Mouse (Mus musculus) heart, embryonic 12.5 days (tissue): Measurements from ENCODE around the gene Nmnat2. TPM values are rescaled to one million over a fixed set of nuclear protein-coding genes. Genes with fewer than 3 reads are reported as not detected.
A peak's percentile ranks its signal among the peaks of the same experiment; 100 is the strongest.

Source experiments
- ATAC-seq: fragments of 200-750 bp; cut with Nextera tagmentation; 2 replicates; pipeline ENCODE4 v1.8.0; 2017; ENCODE audit warnings: moderate TSS enrichment, moderate library complexity; ENCODE audit not compliant: insufficient number of reproducible peaks, low FRiP score
- H3K27ac ChIP-seq: fragments of 300-500 bp; sonication (generic); 2 replicates; pipeline ENCODE4 v1.5.1; 2016; ENCODE audit warnings: mild to moderate bottlenecking, moderate library complexity; ENCODE audit not compliant: poor library complexity, severe bottlenecking
- H3K27me3 ChIP-seq: fragments of 300-500 bp; sonication (generic); replicated peaks from 2 replicates; pipeline ENCODE4 v1.6.1; 2016; ENCODE audit warnings: mild to moderate bottlenecking, moderate library complexity
- H3K36me3 ChIP-seq: fragments of 300-500 bp; sonication (generic); 2 replicates; pipeline ENCODE4 v1.6.1; 2016; ENCODE audit warnings: mild to moderate bottlenecking, moderate library complexity
- H3K4me1 ChIP-seq: fragments of 300-500 bp; sonication (generic); replicated peaks from 2 replicates; pipeline ENCODE4 v1.6.1; 2016; ENCODE audit warnings: mild to moderate bottlenecking
- H3K4me2 ChIP-seq: fragments of 300-500 bp; sonication (generic); 2 replicates; pipeline ENCODE4 v1.6.1; 2016; ENCODE audit warnings: mild to moderate bottlenecking, moderate library complexity
- H3K4me3 ChIP-seq: fragments of 300-500 bp; sonication (generic); 2 replicates; pipeline ENCODE4 v1.5.1; 2016; ENCODE audit warnings: mild to moderate bottlenecking
- H3K9ac ChIP-seq: fragments of 300-500 bp; sonication (generic); 2 replicates; pipeline ENCODE4 v1.6.1; 2016; ENCODE audit warnings: mild to moderate bottlenecking, moderate library complexity
- H3K9me3 ChIP-seq: fragments of 300-500 bp; sonication (generic); replicated peaks from 2 replicates; pipeline ENCODE4 v1.6.1; 2016; ENCODE audit warnings: mild to moderate bottlenecking, moderate library complexity
- WGBS: fragments of 180-500 bp; shearing (Covaris S2); methylation state at CpG from one replicate; pipeline ENCODE4 v1.1.7; 2016; 5-methylcytosine and 5-hydroxymethylcytosine counted together
- polyA plus RNA-seq: library from polyadenylated mRNA; unstranded; fragments of >200 nt; fragmentation: Nextera tagmentation; extraction: Ambion mirVana; gene quantifications from 2 replicates; pipeline ENCODE4 v1.2.1, GENCODE M21; 2016

The Nmnat2 gene
- polyA plus RNA-seq = 0.98 and 1.2 TPM in 2 replicates

DNA sequence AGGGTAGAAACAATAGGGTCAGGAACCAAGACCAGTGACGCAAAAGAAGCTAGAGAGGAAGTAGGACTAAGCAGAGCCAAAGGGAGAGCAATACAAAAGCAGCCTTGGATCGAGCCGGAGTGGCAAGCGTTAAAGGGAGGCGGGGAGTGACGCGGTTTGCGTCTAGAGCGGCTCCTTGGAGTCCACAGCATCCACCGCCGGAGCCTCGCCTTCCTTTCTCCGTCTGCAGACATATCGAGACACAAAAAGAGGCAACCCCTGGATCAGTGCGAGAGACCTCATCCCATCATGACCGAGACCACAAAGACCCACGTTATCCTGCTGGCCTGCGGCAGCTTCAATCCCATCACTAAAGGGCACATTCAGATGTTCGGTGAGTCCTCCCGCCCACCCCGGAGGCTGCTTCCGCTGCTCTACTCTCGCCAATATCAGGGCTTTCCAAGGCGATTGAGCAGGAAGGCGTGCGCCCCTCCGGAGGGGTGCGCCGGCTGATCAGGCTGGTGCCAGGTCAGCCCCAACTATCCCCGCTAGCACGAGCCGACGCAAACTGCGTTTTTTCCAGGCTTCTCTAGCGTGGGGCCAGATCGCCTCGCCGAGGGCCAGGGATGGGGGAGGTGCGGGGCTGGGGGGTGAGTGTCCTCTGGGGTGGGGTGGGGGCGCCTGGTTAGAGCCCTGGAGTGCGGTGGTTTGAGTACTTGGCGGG, at the start of gene Nmnat2:
TSS of gene Nmnat2 (plus strand) at position 173 of the 703 bp plus-strand sequence.
- WGBS = 1% methylated on average over 42 of the region's 42 CpGs
- peak within 1 kb of the TSS; percentile 23; the same call in 1 of the 2 replicates for H3K9ac ChIP-seq
- H3K4me2 ChIP-seq = peak within 1 kb of the TSS; percentile 82
- H3K27ac ChIP-seq = no peak within 1 kb of the TSS
- ATAC-seq = 0 out of 2 replicates have a peak, but pooled peaks have one; percentile 18
- H3K9me3 ChIP-seq = no peaks in the 10 kb centered on the region
- H3K36me3 ChIP-seq = no peaks in the 10 kb centered on the region
- peaks cover 49% of the 10 kb centered on the region for H3K27me3 ChIP-seq
- peaks cover 16% of the 10 kb centered on the region for H3K4me1 ChIP-seq
- H3K4me3 ChIP-seq = peak within 1 kb of the TSS; percentile 53

DNA sequence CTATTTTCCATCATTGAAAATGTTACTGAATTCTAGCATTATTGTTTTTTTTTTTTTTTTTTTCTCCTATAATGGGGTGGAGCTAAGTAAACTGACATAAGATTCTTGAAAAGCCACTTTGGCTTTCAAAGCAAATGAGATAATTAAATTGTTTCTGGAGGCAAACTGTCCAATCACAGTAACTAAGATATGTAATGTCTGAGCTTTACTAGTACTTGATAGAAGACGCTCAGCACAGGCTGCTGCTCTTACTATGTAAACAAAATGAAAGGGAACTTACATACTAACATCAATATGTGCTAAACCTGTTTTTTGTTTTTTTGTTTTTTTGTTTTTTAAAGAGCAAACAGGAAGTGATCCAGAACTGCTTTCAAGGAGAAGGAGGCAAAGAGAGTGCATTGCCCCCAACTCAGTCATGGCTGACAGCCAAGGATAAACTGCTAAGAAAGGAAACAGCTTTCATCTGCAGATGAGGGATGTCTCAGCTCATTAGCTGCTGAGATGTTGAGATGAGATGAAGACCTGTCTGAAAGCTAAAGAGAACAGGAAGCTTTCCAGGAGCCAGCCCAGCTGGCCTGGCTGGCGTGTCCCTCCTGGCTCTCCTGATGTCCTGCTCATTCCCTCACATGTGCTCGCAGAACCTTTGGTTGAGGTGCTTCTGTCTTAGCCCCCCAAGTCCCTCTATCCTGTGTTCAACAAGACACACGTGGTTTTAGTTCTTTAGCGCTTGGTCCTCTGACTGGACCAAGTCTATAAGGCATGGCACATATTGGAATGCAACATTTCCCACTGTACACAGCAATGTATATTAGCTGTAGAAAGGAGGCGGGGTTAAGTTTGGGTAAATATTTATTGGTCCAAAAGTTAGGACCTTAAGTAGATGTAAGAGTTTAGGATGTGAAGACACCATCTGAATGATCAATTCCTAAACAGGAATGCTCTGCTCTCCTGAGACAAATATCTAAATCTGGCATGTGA, 41.0 kb upstream of the Nmnat2 start:
- WGBS = 59% methylated on average over 6 of the region's 6 CpGs
- Histone ChIP-seq H3K4me2 (no peak overlapping the region), H3K9me3 (no peaks in the 10 kb centered on the region), H3K36me3 (no peaks in the 10 kb centered on the region), H3K27ac (no peak overlapping the region), H3K27me3 (0 out of 2 replicates have a peak, but pooled peaks cover 3% of the 10 kb centered on the region), H3K4me3 (no peak overlapping the region), H3K9ac (no peak overlapping the region), H3K4me1 (0 out of 2 replicates have a peak, but pooled peaks cover 3% of the 10 kb centered on the region)
- no peak for ATAC-seq

DNA sequence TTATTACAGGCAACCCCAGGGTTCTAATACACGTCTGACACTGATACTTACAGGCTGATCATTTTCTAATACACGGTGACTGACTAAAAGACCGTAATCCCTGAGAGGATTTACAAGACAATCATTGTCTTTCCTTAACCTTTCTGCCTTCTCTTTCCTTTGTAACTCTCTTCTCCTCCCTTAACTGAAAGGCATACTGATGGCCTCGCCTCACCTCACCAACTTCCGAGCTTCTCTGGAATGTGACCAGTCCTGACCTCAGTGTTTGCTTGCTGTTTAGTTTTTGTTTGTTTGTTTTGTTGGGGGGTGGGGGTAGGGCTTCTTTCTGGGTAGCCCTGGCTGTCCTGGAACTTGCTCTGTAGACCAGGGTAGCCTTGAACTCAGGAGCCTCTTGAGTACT, 39.0 kb upstream of the Nmnat2 start:
- ATAC-seq = no peak
- Histone ChIP-seq H3K27ac (no peak overlapping the region), H3K4me1 (0 out of 2 replicates have a peak, but pooled peaks cover 3% of the 10 kb centered on the region), H3K36me3 (no peaks in the 10 kb centered on the region), H3K27me3 (0 out of 2 replicates have a peak, but pooled peaks cover 3% of the 10 kb centered on the region), H3K9ac (no peak overlapping the region), H3K4me3 (no peak overlapping the region), H3K4me2 (no peak overlapping the region), H3K9me3 (no peaks in the 10 kb centered on the region; the same call in 1 of the 2 replicates)
- 57% methylated on average over 5 of the region's 5 CpGs for WGBS

DNA sequence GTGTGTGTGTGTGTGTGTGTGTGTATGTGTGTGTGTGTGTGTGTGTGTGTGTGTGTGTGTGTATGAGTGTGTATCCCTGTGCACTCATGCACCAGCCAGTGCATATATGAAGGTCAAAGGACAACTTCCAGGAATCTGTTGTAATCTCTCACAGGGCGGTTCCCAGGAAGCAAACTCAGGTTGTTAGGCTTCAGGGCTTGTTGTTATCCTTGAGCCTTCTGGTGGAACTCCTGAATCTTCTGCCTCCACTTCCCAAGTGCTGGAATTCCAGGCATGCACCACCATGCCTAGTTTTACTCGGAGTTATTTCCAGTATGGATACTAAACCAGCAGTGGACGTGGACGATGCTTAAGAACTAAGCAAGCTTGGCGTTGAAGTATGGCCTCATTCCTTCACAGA, 37.9 kb upstream of the Nmnat2 start:
- Histone ChIP-seq H3K27me3 (0 out of 2 replicates have a peak, but pooled peaks cover 3% of the 10 kb centered on the region), H3K27ac (no peak overlapping the region), H3K9ac (no peak overlapping the region), H3K4me2 (no peak overlapping the region), H3K4me3 (no peak overlapping the region), H3K9me3 (no peaks in the 10 kb centered on the region; the same call in 1 of the 2 replicates), H3K36me3 (no peaks in the 10 kb centered on the region), H3K4me1 (0 out of 2 replicates have a peak, but pooled peaks cover 3% of the 10 kb centered on the region)
- ATAC-seq = no peak
- WGBS = 55% methylated on average over 5 of the region's 5 CpGs

DNA sequence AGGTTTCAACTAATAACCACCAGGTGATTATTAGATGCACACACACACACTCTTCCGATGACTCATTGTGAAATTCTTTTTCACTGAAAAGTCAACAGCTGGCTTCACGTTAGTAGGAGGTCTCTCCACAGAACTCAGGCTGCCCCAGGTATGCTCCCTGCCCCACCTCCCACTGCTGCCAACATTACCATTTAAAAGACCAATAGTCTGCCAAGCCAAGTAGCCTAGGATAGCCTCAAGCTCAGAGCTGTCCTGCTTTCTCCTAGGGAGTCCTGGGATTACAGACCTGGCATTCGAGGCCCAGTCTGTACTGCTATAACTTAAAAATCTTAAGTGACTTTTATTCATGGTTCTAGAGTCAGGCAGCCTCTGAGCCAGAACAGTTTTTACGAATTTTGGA, 37.2 kb upstream of the Nmnat2 start:
- H3K4me3 ChIP-seq = no peak overlapping the region
- H3K9ac ChIP-seq = no peak overlapping the region
- no peak for ATAC-seq
- H3K27ac ChIP-seq = no peak overlapping the region
- 0 out of 2 replicates have a peak, but pooled peaks cover 3% of the 10 kb centered on the region for H3K4me1 ChIP-seq
- H3K27me3 ChIP-seq = no peaks in the 10 kb centered on the region
- H3K9me3 ChIP-seq = no peaks in the 10 kb centered on the region; the same call in 1 of the 2 replicates
- no peaks in the 10 kb centered on the region for H3K36me3 ChIP-seq
- 71% methylated on average over 4 of the region's 4 CpGs for WGBS
- H3K4me2 ChIP-seq = no peak overlapping the region

DNA sequence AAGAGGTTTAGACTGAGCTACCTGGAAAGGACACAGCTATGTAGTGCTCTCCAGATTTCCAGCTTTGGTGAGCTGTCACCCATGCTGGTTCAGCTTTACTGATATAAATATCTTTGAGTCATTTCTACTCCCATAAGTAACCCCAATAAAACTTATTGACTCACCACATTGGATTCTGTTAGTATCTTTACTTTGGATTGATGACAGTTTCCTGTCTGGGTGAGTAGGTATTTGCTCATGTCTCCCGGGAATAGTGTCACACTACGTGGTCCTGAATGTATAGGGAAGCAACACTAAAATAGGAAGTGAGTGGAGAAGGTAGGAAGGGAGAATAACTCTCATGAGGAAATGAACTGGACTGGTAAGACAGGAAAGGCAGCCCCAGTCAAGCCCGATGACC, 33.0 kb upstream of the Nmnat2 start:
- 63% methylated on average over 3 of the region's 3 CpGs for WGBS
- no peak for ATAC-seq

DNA sequence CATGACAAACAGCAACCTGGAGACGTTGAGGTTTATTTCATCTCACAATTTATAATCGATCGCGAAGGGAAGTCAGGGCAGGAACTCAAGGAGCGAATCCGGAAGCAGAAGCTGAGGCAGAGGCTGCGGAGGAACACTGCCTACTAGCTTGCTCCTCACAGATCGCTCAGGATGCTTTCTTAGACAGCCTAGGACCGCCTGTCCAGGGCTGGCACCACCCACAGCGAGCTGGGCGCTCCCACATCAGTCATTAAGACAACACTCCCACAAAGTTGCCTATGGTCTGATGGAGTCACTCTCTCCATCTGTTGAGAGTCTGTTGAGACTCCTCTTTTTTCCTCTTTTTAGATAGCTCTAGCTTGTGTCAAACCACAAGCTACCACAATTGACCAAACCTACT, 20.8 kb upstream of the Nmnat2 start:
- Histone ChIP-seq H3K27ac (no peak overlapping the region), H3K9me3 (no peaks in the 10 kb centered on the region), H3K4me1 (0 out of 2 replicates have a peak, but pooled peaks cover 4% of the 10 kb centered on the region), H3K9ac (no peak overlapping the region), H3K36me3 (no peaks in the 10 kb centered on the region), H3K4me3 (no peak overlapping the region), H3K4me2 (no peak overlapping the region), H3K27me3 (no peaks in the 10 kb centered on the region)
- ATAC-seq = no peak
- WGBS = 58% methylated on average over 11 of the region's 11 CpGs

More for the DNA sequence above, 33.0 kb upstream of the Nmnat2 start:
- Histone ChIP-seq H3K9me3 (no peaks in the 10 kb centered on the region; the same call in 1 of the 2 replicates), H3K4me1 (no peaks in the 10 kb centered on the region), H3K27me3 (no peaks in the 10 kb centered on the region), H3K36me3 (no peaks in the 10 kb centered on the region), H3K4me3 (no peak overlapping the region), H3K27ac (no peak overlapping the region), H3K4me2 (no peak overlapping the region), H3K9ac (no peak overlapping the region)

DNA sequence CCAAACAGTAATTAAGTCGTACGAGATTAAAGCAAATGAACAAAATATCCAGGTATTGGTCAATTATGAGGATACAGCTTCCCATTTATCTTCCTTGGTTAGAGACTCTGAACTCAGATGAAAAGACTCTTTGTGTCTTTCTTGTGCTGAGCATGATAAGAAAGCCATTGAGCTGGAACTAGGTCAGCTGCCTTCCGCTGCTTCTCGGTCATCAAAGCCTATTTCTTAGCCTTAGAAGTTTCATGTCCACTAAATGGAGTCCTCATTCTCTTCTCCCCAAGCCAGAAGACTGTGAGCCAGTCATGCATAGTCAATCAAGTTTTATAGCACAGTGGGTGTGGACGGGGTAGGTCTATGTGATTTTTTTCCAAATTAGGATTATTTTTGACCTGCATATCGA, 19.3 kb upstream of the Nmnat2 start:
- H3K4me1 ChIP-seq = 0 out of 2 replicates have a peak, but pooled peaks cover 4% of the 10 kb centered on the region
- no peak overlapping the region for H3K4me2 ChIP-seq
- 70% methylated on average over 6 of the region's 6 CpGs for WGBS
- H3K27ac ChIP-seq = no peak overlapping the region
- H3K9ac ChIP-seq = no peak overlapping the region
- no peaks in the 10 kb centered on the region for H3K27me3 ChIP-seq
- H3K9me3 ChIP-seq = no peaks in the 10 kb centered on the region
- no peaks in the 10 kb centered on the region for H3K36me3 ChIP-seq
- ATAC-seq = no peak
- H3K4me3 ChIP-seq = no peak overlapping the region

DNA sequence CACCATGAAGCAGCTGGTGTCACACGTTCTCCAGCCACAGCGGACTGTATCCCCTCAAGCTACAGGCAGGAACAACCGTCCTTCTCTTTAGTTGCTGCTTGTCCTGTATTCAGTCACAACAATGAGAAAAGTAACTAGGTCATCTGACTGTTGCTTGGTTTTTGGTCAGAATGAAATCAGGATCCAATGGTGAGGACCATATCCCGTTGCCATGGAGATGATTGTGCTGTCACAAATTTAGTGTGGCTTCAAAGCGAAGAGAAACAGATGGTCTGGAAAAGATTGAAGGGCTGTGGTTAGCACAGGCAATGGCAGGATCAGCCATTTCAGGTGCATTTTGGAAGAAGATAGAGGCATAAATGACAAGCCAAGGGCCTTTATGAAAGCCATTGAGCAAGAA, 18.4 kb upstream of the Nmnat2 start:
- no peak overlapping the region for H3K9ac ChIP-seq
- H3K9me3 ChIP-seq = no peaks in the 10 kb centered on the region
- H3K27ac ChIP-seq = no peak overlapping the region
- no peaks in the 10 kb centered on the region for H3K36me3 ChIP-seq
- 0 out of 2 replicates have a peak, but pooled peaks cover 4% of the 10 kb centered on the region for H3K4me1 ChIP-seq
- ATAC-seq = no peak
- 57% methylated on average over 5 of the region's 5 CpGs for WGBS
- H3K27me3 ChIP-seq = no peaks in the 10 kb centered on the region
- H3K4me2 ChIP-seq = no peak overlapping the region
- H3K4me3 ChIP-seq = no peak overlapping the region

DNA sequence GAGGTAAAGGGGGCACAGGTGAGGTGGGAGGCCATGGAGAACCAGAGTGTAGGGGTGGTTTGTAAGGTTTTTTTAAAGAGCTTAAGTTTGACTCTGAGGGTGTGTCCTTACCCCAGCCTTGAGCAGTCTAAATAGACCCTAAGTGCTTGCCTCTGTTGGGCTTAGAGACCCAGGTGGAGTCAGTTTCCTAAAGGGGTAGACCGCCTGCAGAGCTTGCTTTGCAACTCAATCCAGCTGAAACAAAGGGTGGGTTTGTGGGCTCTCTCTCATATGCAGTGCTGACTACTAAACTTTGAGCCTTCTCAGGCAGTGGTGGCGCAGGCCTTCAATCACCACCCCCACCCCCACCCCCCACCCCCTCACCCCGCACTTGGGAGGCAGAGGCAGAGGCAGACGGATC, 11.8 kb upstream of the Nmnat2 start:
- WGBS = 48% methylated on average over 4 of the region's 4 CpGs
- ATAC-seq = no peak
- no peaks in the 10 kb centered on the region for H3K36me3 ChIP-seq
- no peak overlapping the region for H3K4me2 ChIP-seq
- H3K4me3 ChIP-seq = no peak overlapping the region
- no peak overlapping the region for H3K27ac ChIP-seq
- H3K4me1 ChIP-seq = no peaks in the 10 kb centered on the region
- H3K27me3 ChIP-seq = no peaks in the 10 kb centered on the region
- no peaks in the 10 kb centered on the region for H3K9me3 ChIP-seq
- H3K9ac ChIP-seq = no peak overlapping the region

DNA sequence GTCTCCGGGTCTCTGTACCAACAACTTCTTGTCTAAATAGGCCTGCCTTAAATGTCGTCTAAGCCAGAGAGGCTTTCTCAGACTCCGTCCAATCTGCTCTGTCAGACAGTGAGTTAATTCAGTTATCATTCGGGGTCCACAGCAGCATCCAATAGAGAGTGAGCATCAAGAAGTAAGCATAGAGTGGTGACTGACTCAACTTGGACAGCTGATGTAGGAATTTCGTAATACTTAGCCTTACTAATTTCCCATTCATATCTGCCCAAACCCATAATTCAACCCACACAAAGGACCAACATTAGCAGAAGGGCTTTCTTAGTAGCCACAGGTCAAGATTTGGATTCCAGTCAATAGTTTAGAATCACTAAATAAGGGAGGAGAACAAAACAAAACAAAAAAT, 626 bp upstream of the Nmnat2 start:
- H3K4me3 ChIP-seq = no peak overlapping the region
- no peak overlapping the region for H3K27ac ChIP-seq
- no peak for ATAC-seq
- no peak overlapping the region for H3K4me2 ChIP-seq
- H3K27me3 ChIP-seq = peaks cover 49% of the 10 kb centered on the region
- H3K4me1 ChIP-seq = peaks cover 16% of the 10 kb centered on the region
- no peaks in the 10 kb centered on the region for H3K9me3 ChIP-seq
- no peaks in the 10 kb centered on the region for H3K36me3 ChIP-seq
- 68% methylated on average over 5 of the region's 5 CpGs for WGBS
- H3K9ac ChIP-seq = no peak overlapping the region
